Mouse (Mus musculus) embryonic facial prominence, embryonic 13.5 days (tissue): ENCODE results near the gene Strn. TPM values are rescaled to one million over a fixed set of nuclear protein-coding genes. Genes with fewer than 3 reads are reported as not detected.

Experiments used
- ATAC-seq: fragments of 200-750 bp; cut with Nextera tagmentation; 2 replicates; pipeline ENCODE4 v1.8.0; 2017; ENCODE audit warnings: low read depth; ENCODE audit not compliant: insufficient number of reproducible peaks, insufficient read depth, low FRiP score, low TSS enrichment
- H3K27ac ChIP-seq: fragments of 300-500 bp; sonication (generic); 2 replicates; pipeline ENCODE4 v1.5.1; 2015; ENCODE audit warnings: moderate library complexity, mild to moderate bottlenecking, inconsistent platforms
- H3K27me3 ChIP-seq: fragments of 300-500 bp; sonication (generic); 2 replicates; pipeline ENCODE4 v1.6.1; 2015; ENCODE audit warnings: mild to moderate bottlenecking, inconsistent platforms
- H3K36me3 ChIP-seq: fragments of 300-500 bp; sonication (generic); 2 replicates; pipeline ENCODE4 v1.6.1; 2015; ENCODE audit warnings: mild to moderate bottlenecking, inconsistent platforms
- H3K4me1 ChIP-seq: fragments of 300-500 bp; sonication (generic); 2 replicates; pipeline ENCODE4 v1.6.1; 2015; ENCODE audit warnings: inconsistent platforms
- H3K4me2 ChIP-seq: fragments of 300-500 bp; sonication (generic); 2 replicates; pipeline ENCODE4 v1.6.1; 2015; ENCODE audit warnings: moderate library complexity, mild to moderate bottlenecking, inconsistent platforms
- H3K4me3 ChIP-seq: fragments of 300-500 bp; sonication (generic); 2 replicates; pipeline ENCODE4 v1.5.1; 2015; ENCODE audit warnings: mild to moderate bottlenecking, inconsistent platforms
- H3K9ac ChIP-seq: fragments of 300-500 bp; sonication (generic); 2 replicates; pipeline ENCODE4 v1.6.1; 2015; ENCODE audit warnings: mild to moderate bottlenecking, inconsistent platforms
- H3K9me3 ChIP-seq: fragments of 300-500 bp; sonication (generic); 2 replicates; pipeline ENCODE4 v1.6.1; 2016; ENCODE audit warnings: inconsistent platforms
- WGBS: fragments of 180-500 bp; shearing (Covaris S2); methylation state at CpG from one replicate; pipeline ENCODE4 v1.1.7; 2015; ENCODE audit warnings: mixed read lengths; 5-methylcytosine and 5-hydroxymethylcytosine counted together
- polyA plus RNA-seq: library from polyadenylated mRNA; unstranded; fragments of >200 nt; fragmentation: Nextera tagmentation; extraction: Ambion mirVana; gene quantifications from 2 replicates; pipeline ENCODE4 v1.2.1, GENCODE M21; 2015

Strn gene
- polyA plus RNA-seq, 1 experiment from 2014 or later = 5.2 TPM

GRCm38 (mm10) chr17:78654841-78655240, 82.2 kb downstream of the Strn start:
- H3K4me1 ChIP-seq = no peaks in the 10 kb centered on the region
- no peak for ATAC-seq
- WGBS = 70% methylated on average over 10 of the region's 10 CpGs
- no peak overlapping the region for H3K4me2 ChIP-seq
- peaks cover 2% of the 10 kb centered on the region for H3K9me3 ChIP-seq
- no peaks in the 10 kb centered on the region for H3K27me3 ChIP-seq
- no peak overlapping the region for H3K27ac ChIP-seq
- H3K4me3 ChIP-seq = no peak overlapping the region
- H3K36me3 ChIP-seq = peaks cover 60% of the 10 kb centered on the region
- H3K9ac ChIP-seq = no peak overlapping the region

- no peaks in the 10 kb centered on the region for H3K9me3 ChIP-seq
- no peaks in the 10 kb centered on the region for H3K4me1 ChIP-seq
- 87% methylated on average over 17 of the region's 17 CpGs for WGBS
- no peak for ATAC-seq
- no peak overlapping the region for H3K4me3 ChIP-seq
- H3K27ac ChIP-seq = no peak overlapping the region
- H3K9ac ChIP-seq = no peak overlapping the region
- peaks cover 7% of the 10 kb centered on the region; the same call in 1 of the 2 replicates for H3K36me3 ChIP-seq
- H3K4me2 ChIP-seq = no peak overlapping the region
- H3K27me3 ChIP-seq = no peaks in the 10 kb centered on the region
Measured at GRCm38 (mm10) chr17:78643853-78644475, 93.0 kb downstream of the Strn start.

GRCm38 (mm10) chr17:78642259-78642658, 94.7 kb downstream of the Strn start:
- H3K27ac ChIP-seq = no peak overlapping the region
- no peak overlapping the region for H3K4me2 ChIP-seq
- H3K4me1 ChIP-seq = no peaks in the 10 kb centered on the region
- 85% methylated on average over 4 of the region's 4 CpGs for WGBS
- no peak overlapping the region for H3K4me3 ChIP-seq
- H3K36me3 ChIP-seq = peaks cover 2% of the 10 kb centered on the region; the same call in 1 of the 2 replicates
- no peak for ATAC-seq
- H3K9me3 ChIP-seq = no peaks in the 10 kb centered on the region
- H3K27me3 ChIP-seq = no peaks in the 10 kb centered on the region
- H3K9ac ChIP-seq = no peak overlapping the region

- Histone ChIP-seq H3K4me1 (no peaks in the 10 kb centered on the region), H3K9ac (no peak overlapping the region), H3K9me3 (no peaks in the 10 kb centered on the region), H3K27ac (no peak overlapping the region), H3K4me2 (no peak overlapping the region), H3K4me3 (no peak overlapping the region), H3K36me3 (no peaks in the 10 kb centered on the region), H3K27me3 (no peaks in the 10 kb centered on the region)
- WGBS = 84% methylated on average over 3 of the region's 3 CpGs
- ATAC-seq = no peak
Measured at GRCm38 (mm10) chr17:78640387-78640786, 96.6 kb downstream of the Strn start.

GRCm38 (mm10) chr17:78639099-78639498, 97.9 kb downstream of the Strn start:
- Histone ChIP-seq H3K27me3 (no peaks in the 10 kb centered on the region), H3K4me2 (no peak overlapping the region), H3K4me1 (no peaks in the 10 kb centered on the region), H3K4me3 (no peak overlapping the region), H3K9me3 (no peaks in the 10 kb centered on the region), H3K9ac (no peak overlapping the region), H3K36me3 (no peaks in the 10 kb centered on the region), H3K27ac (no peak overlapping the region)
- no peak for ATAC-seq
- WGBS = 64% methylated on average over 6 of the region's 6 CpGs

GRCm38 (mm10) chr17:78637140-78637539, 99.9 kb downstream of the Strn start:
- no peak overlapping the region for H3K9ac ChIP-seq
- H3K9me3 ChIP-seq = no peaks in the 10 kb centered on the region
- no peaks in the 10 kb centered on the region for H3K36me3 ChIP-seq
- H3K27ac ChIP-seq = no peak overlapping the region
- no peak for ATAC-seq
- H3K4me1 ChIP-seq = no peaks in the 10 kb centered on the region
- no peaks in the 10 kb centered on the region for H3K27me3 ChIP-seq
- H3K4me3 ChIP-seq = no peak overlapping the region
- H3K4me2 ChIP-seq = no peak overlapping the region
- WGBS = 91% methylated on average over 7 of the region's 7 CpGs

- Histone ChIP-seq H3K4me3 (no peak overlapping the region), H3K9me3 (no peaks in the 10 kb centered on the region), H3K27ac (no peak overlapping the region), H3K9ac (no peak overlapping the region), H3K27me3 (no peaks in the 10 kb centered on the region), H3K36me3 (no peaks in the 10 kb centered on the region), H3K4me1 (no peaks in the 10 kb centered on the region), H3K4me2 (no peak overlapping the region)
- WGBS = 62% methylated on average over 2 of the region's 2 CpGs
- no peak for ATAC-seq
Measured at GRCm38 (mm10) chr17:78635616-78636015, 101.4 kb downstream of the Strn start.

- no peak overlapping the region for H3K4me3 ChIP-seq
- no peak overlapping the region for H3K27ac ChIP-seq
- no peaks in the 10 kb centered on the region for H3K9me3 ChIP-seq
- no peaks in the 10 kb centered on the region for H3K27me3 ChIP-seq
- no peak overlapping the region for H3K9ac ChIP-seq
- H3K4me1 ChIP-seq = no peaks in the 10 kb centered on the region
- no peaks in the 10 kb centered on the region for H3K36me3 ChIP-seq
- no peak overlapping the region for H3K4me2 ChIP-seq
- WGBS = 95% methylated on average over 19 of the region's 19 CpGs
- no peak for ATAC-seq
Measured at GRCm38 (mm10) chr17:78624941-78625340, 112.1 kb downstream of the Strn start.

- H3K9me3 ChIP-seq = no peaks in the 10 kb centered on the region
- no peak overlapping the region for H3K4me2 ChIP-seq
- no peaks in the 10 kb centered on the region for H3K36me3 ChIP-seq
- no peak for ATAC-seq
- no peak overlapping the region for H3K27ac ChIP-seq
- H3K9ac ChIP-seq = no peak overlapping the region
- no peak overlapping the region for H3K4me3 ChIP-seq
- H3K4me1 ChIP-seq = no peaks in the 10 kb centered on the region
- 92% methylated on average over 4 of the region's 4 CpGs for WGBS
- H3K27me3 ChIP-seq = no peaks in the 10 kb centered on the region
Measured at GRCm38 (mm10) chr17:78621863-78622262, 115.1 kb downstream of the Strn start.

- 89% methylated on average over 4 of the region's 4 CpGs for WGBS
Measured at GRCm38 (mm10) chr17:78620740-78621139, 116.3 kb downstream of the Strn start.

GRCm38 (mm10) chr17:78619981-78620380, 117.0 kb downstream of the Strn start:
- Histone ChIP-seq H3K27me3 (no peaks in the 10 kb centered on the region), H3K4me2 (no peak overlapping the region), H3K9ac (no peak overlapping the region), H3K4me1 (no peaks in the 10 kb centered on the region), H3K27ac (no peak overlapping the region), H3K4me3 (no peak overlapping the region), H3K36me3 (no peaks in the 10 kb centered on the region), H3K9me3 (no peaks in the 10 kb centered on the region)
- no peak for ATAC-seq
- 82% methylated on average over 7 of the region's 7 CpGs for WGBS

More at GRCm38 (mm10) chr17:78620740-78621139, 116.3 kb downstream of the Strn start:
- no peak overlapping the region for H3K4me3 ChIP-seq
- H3K27ac ChIP-seq = no peak overlapping the region
- no peak overlapping the region for H3K4me2 ChIP-seq
- H3K4me1 ChIP-seq = no peaks in the 10 kb centered on the region
- H3K27me3 ChIP-seq = no peaks in the 10 kb centered on the region
- no peaks in the 10 kb centered on the region for H3K9me3 ChIP-seq
- H3K9ac ChIP-seq = no peak overlapping the region
- H3K36me3 ChIP-seq = no peaks in the 10 kb centered on the region
- no peak for ATAC-seq

GRCm38 (mm10) chr17:78618164-78618693, 118.8 kb downstream of the Strn start:
- Histone ChIP-seq H3K27ac (no peak overlapping the region), H3K9me3 (no peaks in the 10 kb centered on the region), H3K27me3 (no peaks in the 10 kb centered on the region), H3K36me3 (no peaks in the 10 kb centered on the region), H3K9ac (no peak overlapping the region), H3K4me3 (no peak overlapping the region), H3K4me2 (no peak overlapping the region), H3K4me1 (no peaks in the 10 kb centered on the region)
- no peak for ATAC-seq
- WGBS = 84% methylated on average over 5 of the region's 5 CpGs
